ENCODE assay signal across 28 mouse cellular contexts in the genomic region with DNA sequence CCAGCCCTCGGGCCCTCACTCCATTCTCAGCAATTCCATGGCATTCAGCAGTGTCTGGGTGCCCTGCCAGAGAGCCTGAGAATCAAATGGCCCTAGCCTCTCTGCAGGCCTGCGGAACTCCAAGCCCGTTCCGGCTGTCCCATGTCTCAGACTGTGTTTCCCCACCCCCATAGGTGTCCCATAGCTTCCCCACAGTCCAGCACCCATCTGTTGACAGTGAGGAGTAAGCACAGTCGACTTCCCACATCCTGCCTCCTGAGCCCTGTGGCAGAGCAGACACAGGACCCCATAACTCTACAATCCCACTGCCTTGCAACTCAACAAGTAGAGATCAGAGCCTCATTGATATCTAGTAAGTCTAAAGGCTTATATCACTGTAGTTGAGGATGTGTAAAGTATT.
DNase-seq lines count a peak whose midpoint lies in the region; ATAC-seq lines count a peak whose summit lies in the region.
"Had no signal": no experiment of that assay in that cellular context is flagged by ENCODE, and none has a peak within 500 bp of the region (broad histone marks: within the 10 kb centered on the region; RNA-seq: fewer than 3 reads in every experiment).

No protein-coding gene starts in this region.

- DNase-seq in cerebellum, postnatal 10 days, result peak; percentile 5 to 10
- no peak for DNase-seq in cerebellum, postnatal 36 days
- DNase-seq in hindbrain, embryonic 11.5 days (ENCODE audit: low spot score), result no peak
- DNase-seq in hindbrain, embryonic 14.5 days (ENCODE audit: low spot score), result no peak
- DNase-seq in hindbrain, embryonic 10.5 days (ENCODE audit: low spot score), result no peak
- DNase-seq in testis, postnatal 10 days (ENCODE audit: low spot score), result peak; percentile 30
- no peak for DNase-seq in testis, postnatal 14 days (ENCODE audit: low spot score)
- DNase-seq: adrenal gland, postnatal 10 days; adrenal gland, postnatal 36 days; B cell, adult 2 months; cerebellum, adult 11-12 months; cerebellum, adult 8-10 months; cerebellum, postnatal 14 days; gastrocnemius, postnatal 10 days; gastrocnemius, postnatal 36 days; heart, postnatal 10 days; heart, postnatal 36 days; kidney, adult 2 months had no signal

- H3K4me1 ChIP-seq in hindbrain, embryonic 11.5 days (replicated peaks; ENCODE audit: control insufficient read depth, insufficient read depth, low read length), result no peaks in the 10 kb centered on the region
- 0 out of 2 replicates have a peak, but pooled peaks cover 4% of the 10 kb centered on the region for H3K4me1 ChIP-seq in hindbrain, embryonic 14.5 days (replicated peaks; ENCODE audit: control insufficient read depth, insufficient read depth, low read length)
- no peaks in the 10 kb centered on the region for H3K4me1 ChIP-seq in hindbrain, embryonic 15.5 days (replicated peaks)
- H3K4me1 ChIP-seq in hindbrain, embryonic 10.5 days (replicated peaks), result no peaks in the 10 kb centered on the region
- H3K4me1 ChIP-seq: embryonic facial prominence, embryonic 12.5 days; embryonic facial prominence, embryonic 15.5 days; forebrain, embryonic 12.5 days; heart, embryonic 12.5 days; heart, embryonic 15.5 days had no signal

- no peak overlapping the region for H3K4me3 ChIP-seq in hindbrain, embryonic 11.5 days (ENCODE audit: low read depth, low read length)
- no peak overlapping the region for H3K4me3 ChIP-seq in hindbrain, embryonic 14.5 days (replicated peaks; ENCODE audit: low read length)
- H3K4me3 ChIP-seq in hindbrain, embryonic 15.5 days, result no peak overlapping the region
- H3K4me3 ChIP-seq in hindbrain, embryonic 10.5 days, result no peak overlapping the region
- H3K4me3 ChIP-seq: embryonic facial prominence, embryonic 12.5 days; embryonic facial prominence, embryonic 15.5 days; forebrain, embryonic 12.5 days; heart, embryonic 12.5 days; heart, embryonic 15.5 days had no signal

- H3K4me2 ChIP-seq in hindbrain, embryonic 11.5 days (replicated peaks; ENCODE audit: low read depth, low read length), result no peak overlapping the region
- H3K4me2 ChIP-seq in hindbrain, embryonic 14.5 days (replicated peaks), result no peak overlapping the region
- no peak overlapping the region for H3K4me2 ChIP-seq in hindbrain, embryonic 15.5 days
- H3K4me2 ChIP-seq: embryonic facial prominence, embryonic 12.5 days; embryonic facial prominence, embryonic 15.5 days; forebrain, embryonic 12.5 days; heart, embryonic 12.5 days; heart, embryonic 15.5 days had no signal

- no peaks in the 10 kb centered on the region for H3K27me3 ChIP-seq in hindbrain, embryonic 11.5 days (ENCODE audit: control insufficient read depth, insufficient read depth, low read length)
- H3K27me3 ChIP-seq in hindbrain, embryonic 14.5 days (ENCODE audit: control insufficient read depth, insufficient read depth, low read length), result no peaks in the 10 kb centered on the region
- H3K27me3 ChIP-seq in hindbrain, embryonic 15.5 days, result no peaks in the 10 kb centered on the region
- H3K27me3 ChIP-seq in hindbrain, embryonic 10.5 days (ENCODE audit: insufficient read depth, poor library complexity, severe bottlenecking), result no peaks in the 10 kb centered on the region
- H3K27me3 ChIP-seq: CH12.LX; embryonic facial prominence, embryonic 12.5 days; embryonic facial prominence, embryonic 15.5 days; forebrain, embryonic 12.5 days; heart, embryonic 12.5 days; heart, embryonic 15.5 days; Patski had no signal

- 78% methylated on average over 5 of the region's 5 CpGs for WGBS in hindbrain, embryonic 11.5 days
- 85% methylated on average over 5 of the region's 5 CpGs for WGBS in hindbrain, embryonic 14.5 days
- WGBS in hindbrain, embryonic 15.5 days, result 84% methylated on average over 5 of the region's 5 CpGs
- 82% methylated on average over 5 of the region's 5 CpGs for WGBS in hindbrain, embryonic 10.5 days

- H3K27ac ChIP-seq in hindbrain, embryonic 11.5 days (ENCODE audit: low read depth, low read length), result no peak overlapping the region
- no peak overlapping the region for H3K27ac ChIP-seq in hindbrain, embryonic 14.5 days
- H3K27ac ChIP-seq in hindbrain, embryonic 15.5 days (replicated peaks), result no peak overlapping the region
- no peak overlapping the region for H3K27ac ChIP-seq in hindbrain, embryonic 10.5 days
- H3K27ac ChIP-seq: embryonic facial prominence, embryonic 12.5 days; embryonic facial prominence, embryonic 15.5 days; forebrain, embryonic 12.5 days; heart, embryonic 15.5 days had no signal

- ATAC-seq in hindbrain, embryonic 11.5 days (ENCODE audit: low FRiP score), result 0 out of 2 replicates have a peak, but pooled peaks have one; percentile 33
- ATAC-seq in hindbrain, embryonic 14.5 days (ENCODE audit: low FRiP score), result no peak
- peak; percentile 45; the same call in 1 of the 2 replicates for ATAC-seq in hindbrain, embryonic 15.5 days (ENCODE audit: low FRiP score, low read depth)
- ATAC-seq: intestine, postnatal 0 days; Patski had no signal

- H3K9me3 ChIP-seq in hindbrain, embryonic 11.5 days (ENCODE audit: control insufficient read depth, low read length), result no peaks in the 10 kb centered on the region
- H3K9me3 ChIP-seq in hindbrain, embryonic 14.5 days (ENCODE audit: control insufficient read depth, low read length), result no peaks in the 10 kb centered on the region
- no peaks in the 10 kb centered on the region for H3K9me3 ChIP-seq in hindbrain, embryonic 15.5 days
- H3K9me3 ChIP-seq in hindbrain, embryonic 10.5 days, result no peaks in the 10 kb centered on the region
- H3K9me3 ChIP-seq: embryonic facial prominence, embryonic 12.5 days; embryonic facial prominence, embryonic 15.5 days; forebrain, embryonic 12.5 days; G1E; heart, embryonic 12.5 days; heart, embryonic 15.5 days had no signal

- H3K36me3 ChIP-seq in hindbrain, embryonic 11.5 days (ENCODE audit: control insufficient read depth, insufficient read depth, low read length), result no peaks in the 10 kb centered on the region
- H3K36me3 ChIP-seq in hindbrain, embryonic 14.5 days (replicated peaks; ENCODE audit: control insufficient read depth, insufficient read depth), result no peaks in the 10 kb centered on the region
- H3K36me3 ChIP-seq in hindbrain, embryonic 15.5 days, result no peaks in the 10 kb centered on the region
- no peaks in the 10 kb centered on the region for H3K36me3 ChIP-seq in hindbrain, embryonic 10.5 days
- H3K36me3 ChIP-seq: embryonic facial prominence, embryonic 12.5 days; embryonic facial prominence, embryonic 15.5 days; forebrain, embryonic 12.5 days; G1E; heart, embryonic 12.5 days; heart, embryonic 15.5 days had no signal

- no peak overlapping the region for H3K9ac ChIP-seq in hindbrain, embryonic 11.5 days (ENCODE audit: low read depth, low read length)
- no peak overlapping the region for H3K9ac ChIP-seq in hindbrain, embryonic 14.5 days
- H3K9ac ChIP-seq in hindbrain, embryonic 15.5 days, result no peak overlapping the region
- H3K9ac ChIP-seq: embryonic facial prominence, embryonic 12.5 days; embryonic facial prominence, embryonic 15.5 days; forebrain, embryonic 12.5 days; heart, embryonic 12.5 days; heart, embryonic 15.5 days had no signal

Comparison
In these comparisons a context has a peak if more than half of its experiments do, and no peak if none do; other contexts are left out.
1. DNase-seq: peak in cerebellum, postnatal 10 days (2 of 2) and testis, postnatal 10 days (single experiment); none in cerebellum, postnatal 36 days (0 of 2), hindbrain, embryonic 11.5 days (single experiment), hindbrain, embryonic 14.5 days (single experiment), hindbrain, embryonic 10.5 days (single experiment) and testis, postnatal 14 days (single experiment).